Mouse (Mus musculus) spleen, embryonic (tissue): ENCODE data around the gene Nepn.

Experiments used
- CTCF ChIA-PET: fragments of 350-600 bp; sonication (Branson Sonifier 250); formaldehyde crosslinking; loops from one replicate; lab custom pipeline; 2022; lab: Charles Lee

Nepn gene

GRCm38 (mm10) chr10:52399722-52400121, 10.9 kb downstream of the Nepn start:
- CTCF ChIA-PET, result no interaction called here

- CTCF ChIA-PET, result no interaction called here
Observed at GRCm38 (mm10) chr10:52405160-52405559, 16.4 kb downstream of the Nepn start.

- CTCF ChIA-PET, result no interaction called here
Observed at GRCm38 (mm10) chr10:52407526-52407925, 18.8 kb downstream of the Nepn start.

GRCm38 (mm10) chr10:52415020-52415419, 26.2 kb downstream of the Nepn start:
- CTCF ChIA-PET, result interaction anchor here (0.6 kb wide), 1 partner anchor 8 kb away, joined by 4 read pairs; no protein-coding TSS in a partner anchor

- CTCF ChIA-PET, result no interaction called here
Observed at GRCm38 (mm10) chr10:52416458-52416857, 27.7 kb downstream of the Nepn start.

GRCm38 (mm10) chr10:52417299-52417997, 28.7 kb downstream of the Nepn start, which contains the start of gene Nus1:
Nus1 (plus strand) TSS chr10:52417547.
- CTCF ChIA-PET, result no interaction called here

GRCm38 (mm10) chr10:52417998-52418860, 29.5 kb downstream of the Nepn start:
- CTCF ChIA-PET, result interaction anchor here (0.8 kb wide), 1 partner anchor 10 kb away, joined by 3 read pairs; no protein-coding TSS in a partner anchor

GRCm38 (mm10) chr10:52418931-52419330, 30.2 kb downstream of the Nepn start:
- CTCF ChIA-PET, result interaction anchor here (0.8 kb wide), 1 partner anchor 9 kb away, joined by 3 read pairs; no protein-coding TSS in a partner anchor

GRCm38 (mm10) chr10:52419402-52419801, 30.6 kb downstream of the Nepn start:
- CTCF ChIA-PET, result no interaction called here

GRCm38 (mm10) chr10:52420526-52420925, 31.8 kb downstream of the Nepn start:
- CTCF ChIA-PET, result no interaction called here

GRCm38 (mm10) chr10:52421716-52422115, 32.9 kb downstream of the Nepn start:
- CTCF ChIA-PET, result no interaction called here

GRCm38 (mm10) chr10:52423097-52423496, 34.3 kb downstream of the Nepn start:
- CTCF ChIA-PET, result interaction anchor here (0.6 kb wide), 1 partner anchor 8 kb away, joined by 4 read pairs; no protein-coding TSS in a partner anchor

GRCm38 (mm10) chr10:52426314-52426980, 37.7 kb downstream of the Nepn start:
- CTCF ChIA-PET, result no interaction called here

GRCm38 (mm10) chr10:52427634-52428415, 39.1 kb downstream of the Nepn start:
- CTCF ChIA-PET, result interaction anchor here (1.0 kb wide), 1 partner anchor 9 kb away, joined by 3 read pairs; no protein-coding TSS in a partner anchor

GRCm38 (mm10) chr10:52430953-52431352, 42.2 kb downstream of the Nepn start:
- CTCF ChIA-PET, result no interaction called here

- CTCF ChIA-PET, result no interaction called here
Observed at GRCm38 (mm10) chr10:52434836-52435235, 46.1 kb downstream of the Nepn start.
